Mouse (Mus musculus): ENCODE results near the gene Orc4. TPM values are rescaled to one million over a fixed set of nuclear protein-coding genes. Genes with fewer than 3 reads are reported as not detected.

Gene Orc4
- polyA plus RNA-seq (2012; rRNA removed), result 58.2 and 62.9 TPM in 2 replicates

GRCm38 (mm10) chr2:48950252-48950315 is at the start of gene Orc4:
Orc4 (minus strand) TSS chr2:48950277.
- WGBS, result 0% methylated on average over 2 of the region's 2 CpGs
- no peak for DNase-seq
- TF ChIP-seq CTCF (IDR thresholded peaks at IDR 0.05; ENCODE audit: borderline replicate concordance, insufficient read depth, low read depth, low read length), result no peak
- TF ChIP-seq POLR2A (IDR thresholded peaks at IDR 0.05; ENCODE audit: borderline replicate concordance, insufficient read depth, low read length), result no peak
- peak within 1 kb of the TSS; percentile 90 for H3K4me3 ChIP-seq (replicated peaks; ENCODE audit: insufficient read depth, low read depth, low read length)
- no peaks in the 10 kb centered on the region for H3K4me1 ChIP-seq (ENCODE audit: control insufficient read depth, insufficient read depth, low read length)
- H3K27ac ChIP-seq (ENCODE audit: insufficient read depth, low read length), result peak within 1 kb of the TSS; percentile 98
- no peaks in the 10 kb centered on the region for H3K27me3 ChIP-seq (ENCODE audit: control insufficient read depth, insufficient read depth, low read length)

- no peak for DNase-seq
- TF ChIP-seq CTCF (IDR thresholded peaks at IDR 0.05; ENCODE audit: borderline replicate concordance, insufficient read depth, low read depth, low read length), result no peak
- no peak for TF ChIP-seq POLR2A (IDR thresholded peaks at IDR 0.05; ENCODE audit: borderline replicate concordance, insufficient read depth, low read length)
- WGBS, result 94% methylated on average over 3 of the region's 3 CpGs
- Histone ChIP-seq H3K27me3 (ENCODE audit: control insufficient read depth, insufficient read depth, low read length) (no peaks in the 10 kb centered on the region), H3K27ac (ENCODE audit: insufficient read depth, low read length) (no peak overlapping the region), H3K4me3 (replicated peaks; ENCODE audit: insufficient read depth, low read depth, low read length) (no peak overlapping the region), H3K4me1 (ENCODE audit: control insufficient read depth, insufficient read depth, low read length) (no peaks in the 10 kb centered on the region)
Measured at GRCm38 (mm10) chr2:48990322-48990721, 40.2 kb upstream of the Orc4 start.

DNA sequence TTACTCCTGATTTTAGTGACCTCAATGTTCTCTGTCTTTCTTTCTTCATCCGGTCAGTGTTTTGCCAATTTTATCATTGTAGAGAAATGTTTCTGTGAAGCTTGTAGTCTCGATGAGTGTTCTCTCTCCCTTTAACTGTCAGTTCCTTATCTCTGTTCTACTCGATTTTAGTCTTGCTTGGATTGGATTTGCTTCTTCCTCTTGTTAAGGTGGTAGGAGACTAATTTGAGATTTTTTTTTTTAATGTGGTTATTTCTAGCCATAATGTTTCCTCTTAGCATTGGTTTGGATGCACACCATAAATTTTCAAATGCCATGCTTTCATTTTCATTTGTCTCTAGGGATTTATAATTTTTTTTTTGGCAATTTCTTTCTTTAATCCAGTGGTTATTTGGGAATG is 28.8 kb upstream of the Orc4 start:
- Histone ChIP-seq H3K27ac (ENCODE audit: insufficient read depth, low read length) (no peak overlapping the region), H3K4me1 (ENCODE audit: control insufficient read depth, insufficient read depth, low read length) (no peaks in the 10 kb centered on the region), H3K27me3 (ENCODE audit: control insufficient read depth, insufficient read depth, low read length) (no peaks in the 10 kb centered on the region), H3K4me3 (replicated peaks; ENCODE audit: insufficient read depth, low read depth, low read length) (no peak overlapping the region)
- no peak for TF ChIP-seq CTCF (IDR thresholded peaks at IDR 0.05; ENCODE audit: borderline replicate concordance, insufficient read depth, low read depth, low read length)
- TF ChIP-seq POLR2A (IDR thresholded peaks at IDR 0.05; ENCODE audit: borderline replicate concordance, insufficient read depth, low read length), result no peak
- no peak for DNase-seq
- 85% methylated on average over 3 of the region's 3 CpGs for WGBS

GRCm38 (mm10) chr2:48956591-48956990 is 6.5 kb upstream of the Orc4 start:
- Histone ChIP-seq H3K4me3 (replicated peaks; ENCODE audit: insufficient read depth, low read depth, low read length) (no peak overlapping the region), H3K27me3 (ENCODE audit: control insufficient read depth, insufficient read depth, low read length) (no peaks in the 10 kb centered on the region), H3K4me1 (ENCODE audit: control insufficient read depth, insufficient read depth, low read length) (no peaks in the 10 kb centered on the region), H3K27ac (ENCODE audit: insufficient read depth, low read length) (no peak overlapping the region)
- 50% methylated on average over 3 of the region's 3 CpGs for WGBS
- DNase-seq, result no peak
- no peak for TF ChIP-seq CTCF (IDR thresholded peaks at IDR 0.05; ENCODE audit: borderline replicate concordance, insufficient read depth, low read depth, low read length)
- TF ChIP-seq POLR2A (IDR thresholded peaks at IDR 0.05; ENCODE audit: borderline replicate concordance, insufficient read depth, low read length), result no peak

GRCm38 (mm10) chr2:48950316-48950880 is 321 bp upstream of the Orc4 start:
- Histone ChIP-seq H3K4me3 (replicated peaks; ENCODE audit: insufficient read depth, low read depth, low read length) (peak overlapping the region; percentile 90), H3K27ac (ENCODE audit: insufficient read depth, low read length) (no peak overlapping the region; the same call in 1 of the 2 replicates), H3K27me3 (ENCODE audit: control insufficient read depth, insufficient read depth, low read length) (no peaks in the 10 kb centered on the region), H3K4me1 (ENCODE audit: control insufficient read depth, insufficient read depth, low read length) (no peaks in the 10 kb centered on the region)
- WGBS, result 5% methylated on average over 6 of the region's 6 CpGs
- DNase-seq, result no peak
- no peak for TF ChIP-seq POLR2A (IDR thresholded peaks at IDR 0.05; ENCODE audit: borderline replicate concordance, insufficient read depth, low read length)
- no peak for TF ChIP-seq CTCF (IDR thresholded peaks at IDR 0.05; ENCODE audit: borderline replicate concordance, insufficient read depth, low read depth, low read length)

DNA sequence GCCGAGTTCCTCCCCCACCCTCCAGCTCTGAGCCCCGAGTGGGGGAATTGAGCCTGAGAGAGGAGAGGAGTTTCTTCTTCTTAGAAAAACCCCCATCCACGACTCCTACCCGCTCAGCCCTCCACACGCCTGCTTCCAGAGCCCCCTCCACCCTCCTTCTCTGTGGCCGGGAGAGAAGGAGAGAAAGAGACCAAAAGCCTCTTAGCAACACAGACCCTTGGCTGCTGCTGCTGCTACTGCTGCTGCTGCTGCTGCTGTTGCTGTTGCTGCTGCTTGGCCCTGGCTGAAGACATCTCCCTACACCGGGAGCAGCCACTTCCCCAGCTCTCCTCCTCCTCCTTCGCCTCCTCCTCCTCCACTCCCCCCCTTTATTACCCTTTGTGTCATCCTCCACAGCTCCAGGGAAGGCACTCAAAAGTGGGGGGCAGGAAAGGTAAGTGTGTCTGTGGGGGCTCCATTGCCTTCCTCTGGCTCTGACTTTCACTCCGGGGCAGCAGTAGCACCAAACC is 280 bp downstream of the Orc4 start:
- WGBS, result under 1% methylated on average over 9 of the region's 9 CpGs
- peak overlapping the region; percentile 90 for H3K4me3 ChIP-seq (replicated peaks; ENCODE audit: insufficient read depth, low read depth, low read length)
- peak; percentile 60 to 63 for DNase-seq
- H3K27me3 ChIP-seq (ENCODE audit: control insufficient read depth, insufficient read depth, low read length), result no peaks in the 10 kb centered on the region
- H3K27ac ChIP-seq (ENCODE audit: insufficient read depth, low read length), result peak overlapping the region; percentile 98
- H3K4me1 ChIP-seq (ENCODE audit: control insufficient read depth, insufficient read depth, low read length), result no peaks in the 10 kb centered on the region
- no peak for TF ChIP-seq CTCF (IDR thresholded peaks at IDR 0.05; ENCODE audit: borderline replicate concordance, insufficient read depth, low read depth, low read length)

DNA sequence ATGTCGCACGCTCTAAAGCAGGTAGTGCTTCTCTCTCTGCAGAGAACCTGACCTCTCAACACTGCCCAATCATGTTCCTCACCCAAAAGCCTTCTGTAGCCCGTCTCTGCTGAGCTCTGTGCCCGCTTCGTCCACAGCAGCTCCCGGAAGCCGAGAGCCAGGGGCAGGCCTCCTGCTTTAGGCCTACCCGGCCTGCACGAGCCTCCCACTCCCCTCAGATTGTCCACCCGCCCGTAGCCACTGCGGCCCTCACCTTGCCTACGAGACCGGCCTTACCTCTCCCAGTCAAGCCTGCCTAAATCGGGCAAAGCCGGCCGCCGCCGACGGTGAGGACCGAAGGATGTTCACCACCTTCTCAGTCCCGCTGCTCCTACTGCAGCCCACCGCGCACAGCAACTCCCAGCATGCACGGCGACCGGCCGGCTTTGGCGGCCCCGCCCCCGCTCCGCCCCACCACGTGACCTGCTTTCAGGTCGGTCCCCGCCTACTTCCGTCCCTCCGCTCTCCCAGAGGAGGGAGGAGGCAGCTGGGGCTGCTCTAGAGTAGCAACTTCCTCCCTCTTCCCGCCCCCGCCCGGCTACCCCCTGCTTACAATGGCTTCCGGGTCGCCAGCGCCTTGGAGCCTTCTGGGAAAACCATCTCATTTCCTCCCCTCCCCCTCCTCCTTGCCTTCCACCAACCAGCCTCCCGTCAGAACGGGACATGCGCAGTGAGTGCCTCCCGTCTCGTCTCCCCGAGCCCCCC is 1.1 kb downstream of the Orc4 start, which contains the start of gene Mbd5:
Gene Mbd5, plus strand, starts transcription at position 668 of the 744 bp plus-strand sequence.
- H3K27me3 ChIP-seq (ENCODE audit: control insufficient read depth, insufficient read depth, low read length), result no peaks in the 10 kb centered on the region
- H3K4me1 ChIP-seq (ENCODE audit: control insufficient read depth, insufficient read depth, low read length), result no peaks in the 10 kb centered on the region
- TF ChIP-seq CTCF (IDR thresholded peaks at IDR 0.05; ENCODE audit: borderline replicate concordance, insufficient read depth, low read depth, low read length), result no peak
- peak; percentile 90 for TF ChIP-seq POLR2A (IDR thresholded peaks at IDR 0.05; ENCODE audit: borderline replicate concordance, insufficient read depth, low read length)
- 1% methylated on average over 49 of the region's 49 CpGs for WGBS
- H3K27ac ChIP-seq (ENCODE audit: insufficient read depth, low read length), result peak within 1 kb of the TSS; percentile 98
- peak; percentile 96 to 99 for DNase-seq
- H3K4me3 ChIP-seq (replicated peaks; ENCODE audit: insufficient read depth, low read depth, low read length), result peak within 1 kb of the TSS; percentile 90

DNA sequence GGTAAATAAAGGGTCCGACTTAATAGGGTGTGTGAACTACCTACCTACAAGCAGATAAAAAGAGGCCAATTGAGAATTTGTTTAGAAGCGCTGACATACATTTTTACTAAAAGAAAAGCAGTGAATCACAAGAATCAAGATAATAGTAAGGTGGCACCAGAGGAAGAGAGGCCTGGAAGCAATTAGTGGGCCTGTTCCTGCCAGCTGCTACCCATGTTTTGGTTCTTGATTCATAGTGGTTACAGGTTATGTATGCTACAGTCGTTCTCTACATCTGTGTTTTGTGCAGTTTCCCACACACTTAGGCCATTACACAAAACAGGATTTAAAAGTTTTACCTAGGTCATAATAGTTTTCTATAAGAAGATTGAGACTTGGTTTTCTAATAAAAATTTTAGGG is 2.3 kb downstream of the Orc4 start:
- Histone ChIP-seq H3K27me3 (ENCODE audit: control insufficient read depth, insufficient read depth, low read length) (no peaks in the 10 kb centered on the region), H3K27ac (ENCODE audit: insufficient read depth, low read length) (no peak overlapping the region), H3K4me3 (replicated peaks; ENCODE audit: insufficient read depth, low read depth, low read length) (no peak overlapping the region), H3K4me1 (ENCODE audit: control insufficient read depth, insufficient read depth, low read length) (no peaks in the 10 kb centered on the region)
- WGBS, result 75% methylated on average over 3 of the region's 3 CpGs
- no peak for DNase-seq
- no peak for TF ChIP-seq CTCF (IDR thresholded peaks at IDR 0.05; ENCODE audit: borderline replicate concordance, insufficient read depth, low read depth, low read length)
- no peak for TF ChIP-seq POLR2A (IDR thresholded peaks at IDR 0.05; ENCODE audit: borderline replicate concordance, insufficient read depth, low read length)

Measured in cerebellum, adult 2 months (tissue).